Mouse (Mus musculus) liver, adult 2 months (tissue): ENCODE data around the gene Cldn13. TPM values are rescaled to one million over a fixed set of nuclear protein-coding genes. Genes with fewer than 3 reads are reported as not detected.

Source experiments
- DNase-seq: peaks from one replicate; pipeline ENCODE4 v3.0.0-alpha.2; 2011; ENCODE audit warnings: low read depth, low spot score; ENCODE audit errors: extremely low read depth
- H3K27ac ChIP-seq: fragments of 200-500 bp; replicated peaks from 2 replicates; pipeline ENCODE4 v1.5.1; 2012; ENCODE audit warnings: low read depth, mild to moderate bottlenecking, control low read depth, inconsistent platforms, low read length; ENCODE audit not compliant: insufficient read depth
- H3K27me3 ChIP-seq: fragments of 200-500 bp; 2 replicates; pipeline ENCODE4 v1.6.1; 2012; ENCODE audit warnings: mild to moderate bottlenecking, moderate library complexity, low read length, inconsistent platforms; ENCODE audit not compliant: control insufficient read depth, insufficient read depth
- H3K36me3 ChIP-seq: fragments of 200-500 bp; 2 replicates; pipeline ENCODE4 v1.6.1; 2012; ENCODE audit warnings: low read length, inconsistent platforms; ENCODE audit not compliant: control insufficient read depth, insufficient read depth
- H3K4me1 ChIP-seq: fragments of 200-500 bp; 2 replicates; pipeline ENCODE4 v1.6.1; 2011; ENCODE audit warnings: low read length; ENCODE audit not compliant: control insufficient read depth, insufficient read depth
- H3K4me3 ChIP-seq: fragments of 200-500 bp; 2 replicates; pipeline ENCODE4 v1.5.1; 2011; ENCODE audit warnings: low read depth, mild to moderate bottlenecking, control low read depth, low read length, moderate library complexity; ENCODE audit not compliant: insufficient read depth
- H3K79me2 ChIP-seq: fragments of 200-500 bp; 2 replicates; pipeline ENCODE4 v1.6.1; 2012; ENCODE audit warnings: inconsistent platforms, mild to moderate bottlenecking, low read length, moderate library complexity; ENCODE audit not compliant: control insufficient read depth, insufficient read depth
- H3K9ac ChIP-seq: fragments of 200-500 bp; 2 replicates; pipeline ENCODE4 v1.6.1; 2012; ENCODE audit warnings: low read depth, mild to moderate bottlenecking, control low read depth, inconsistent platforms, low read length
- CTCF ChIP-seq: fragments of 200-500 bp; IDR thresholded peaks from 2 replicates; pipeline ENCODE4 v1.5.1; 2011; ENCODE audit warnings: low read depth, low read length, control low read depth
- POLR2A ChIP-seq: fragments of 200-500 bp; IDR thresholded peaks from 2 replicates; pipeline ENCODE4 v1.6.1; 2011; ENCODE audit warnings: low read length, control low read depth; ENCODE audit not compliant: insufficient read depth; ENCODE audit errors: extremely low read depth
- WGBS: fragments of 180-500 bp; shearing (Covaris S2); methylation state at CpG from one replicate; pipeline ENCODE4 v1.1.7; 2018; 5-methylcytosine and 5-hydroxymethylcytosine counted together
- polyA plus RNA-seq: library from polyadenylated mRNA; depleted of rRNA; stranded (reverse); fragments of >200 nt; gene quantifications from 2 replicates; pipeline ENCODE4 v1.2.3, GENCODE M21; 2012
- total RNA-seq: library from RNA; depleted of rRNA; stranded (reverse); fragments of >200 nt; gene quantifications from 2 replicates; pipeline ENCODE4 v1.2.3, GENCODE M21; 2014

Cldn13 gene
- total and polyA plus RNA-seq, 2 experiments: not detected

GRCm38 (mm10) chr5:134911901-134912300 is 3.4 kb downstream of the Cldn13 start:
- WGBS: 86% methylated on average over 2 of the region's 2 CpGs
- Histone ChIP-seq H3K27me3 (no peaks in the 10 kb centered on the region; the same call in 1 of the 2 replicates), H3K27ac (no peak overlapping the region), H3K79me2 (no peaks in the 10 kb centered on the region), H3K4me1 (no peaks in the 10 kb centered on the region), H3K4me3 (no peak overlapping the region), H3K36me3 (no peaks in the 10 kb centered on the region), H3K9ac (no peak overlapping the region)
- DNase-seq: no peak
- TF ChIP-seq POLR2A (no peak), CTCF (no peak)

GRCm38 (mm10) chr5:134907135-134907534 is 8.2 kb downstream of the Cldn13 start:
- TF ChIP-seq CTCF (peak; percentile 99), POLR2A (no peak)
- under 1% methylated on average over 13 of the region's 13 CpGs for WGBS

GRCm38 (mm10) chr5:134906633-134907032 is 8.7 kb downstream of the Cldn13 start, which contains the start of gene Tmem270:
Gene Tmem270 (minus strand): TSS chr5:134906733.
- Histone ChIP-seq H3K36me3 (no peaks in the 10 kb centered on the region), H3K4me1 (no peaks in the 10 kb centered on the region), H3K27me3 (no peaks in the 10 kb centered on the region), H3K79me2 (no peaks in the 10 kb centered on the region), H3K9ac (no peak within 1 kb of the TSS), H3K27ac (no peak within 1 kb of the TSS), H3K4me3 (no peak within 1 kb of the TSS)
- DNase-seq: no peak
- WGBS: 88% methylated on average over 6 of the region's 6 CpGs
- TF ChIP-seq CTCF: no peak
- no peak for TF ChIP-seq POLR2A

More at GRCm38 (mm10) chr5:134907135-134907534, 8.2 kb downstream of the Cldn13 start:
- no peaks in the 10 kb centered on the region for H3K79me2 ChIP-seq
- DNase-seq: peak; percentile 81
- H3K4me3 ChIP-seq: no peak overlapping the region
- H3K9ac ChIP-seq: no peak overlapping the region
- no peaks in the 10 kb centered on the region for H3K36me3 ChIP-seq
- no peaks in the 10 kb centered on the region for H3K27me3 ChIP-seq
- no peaks in the 10 kb centered on the region for H3K4me1 ChIP-seq
- H3K27ac ChIP-seq: no peak overlapping the region

GRCm38 (mm10) chr5:134901644-134902027 is 13.7 kb downstream of the Cldn13 start:
- Histone ChIP-seq H3K79me2 (no peaks in the 10 kb centered on the region), H3K4me3 (no peak overlapping the region), H3K9ac (no peak overlapping the region), H3K4me1 (no peaks in the 10 kb centered on the region), H3K27me3 (no peaks in the 10 kb centered on the region), H3K27ac (no peak overlapping the region), H3K36me3 (no peaks in the 10 kb centered on the region)
- no peak for TF ChIP-seq CTCF
- TF ChIP-seq POLR2A: no peak
- no peak for DNase-seq
- WGBS: 63% methylated on average over 8 of the region's 8 CpGs

GRCm38 (mm10) chr5:134901012-134901643 is 14.2 kb downstream of the Cldn13 start:
- TF ChIP-seq POLR2A (no peak), CTCF (peak; percentile 65)
- Histone ChIP-seq H3K36me3 (no peaks in the 10 kb centered on the region), H3K9ac (no peak overlapping the region), H3K79me2 (no peaks in the 10 kb centered on the region), H3K27ac (no peak overlapping the region), H3K4me3 (no peak overlapping the region), H3K27me3 (no peaks in the 10 kb centered on the region), H3K4me1 (no peaks in the 10 kb centered on the region)
- WGBS: 44% methylated on average over 12 of the region's 12 CpGs
- DNase-seq: peak; percentile 30

GRCm38 (mm10) chr5:134897596-134897995 is 17.7 kb downstream of the Cldn13 start:
- Histone ChIP-seq H3K4me1 (no peaks in the 10 kb centered on the region), H3K4me3 (no peak overlapping the region), H3K36me3 (no peaks in the 10 kb centered on the region), H3K79me2 (no peaks in the 10 kb centered on the region), H3K9ac (no peak overlapping the region), H3K27ac (no peak overlapping the region), H3K27me3 (no peaks in the 10 kb centered on the region)
- TF ChIP-seq POLR2A (no peak), CTCF (no peak)
- no peak for DNase-seq
- WGBS: 90% methylated on average over 17 of the region's 17 CpGs
